Mouse (Mus musculus) lung, adult 2 months (tissue): ENCODE measurements at regions not wholly inside any gene's neighbourhood (a gene's known extent, or its start where the extent isn't known, plus 50 kb on each side); places are given as distances from the start of the nearest gene placed in this dataset.

ENCODE experiments used
- DNase-seq: peaks from one replicate; pipeline ENCODE4 v3.0.0; 2022
- H3K4me1 ChIP-seq: fragments of 200-500 bp; 2 replicates; pipeline ENCODE4 v1.6.1; 2011; ENCODE audit warnings: low read length; ENCODE audit not compliant: control insufficient read depth, insufficient read depth
- H3K4me3 ChIP-seq: fragments of 200-500 bp; replicated peaks from 2 replicates; pipeline ENCODE3; 2011; ENCODE audit warnings: low read depth, mild to moderate bottlenecking, control low read depth, low read length; ENCODE audit errors: extremely low read depth
- CTCF ChIP-seq: fragments of 200-500 bp; IDR thresholded peaks from 2 replicates; pipeline ENCODE4 v1.5.1; 2011; ENCODE audit warnings: mild to moderate bottlenecking, low read length, control low read depth; ENCODE audit not compliant: insufficient read depth
- POLR2A ChIP-seq: fragments of 200-500 bp; IDR thresholded peaks from 2 replicates; pipeline ENCODE4 v1.6.1; 2011; ENCODE audit warnings: low read depth, mild to moderate bottlenecking, control low read depth, low read length, borderline replicate concordance; ENCODE audit errors: extremely low read depth
- WGBS: fragments of 180-500 bp; shearing (Covaris S2); methylation state at CpG from one replicate; pipeline ENCODE4 v1.1.7; 2018; 5-methylcytosine and 5-hydroxymethylcytosine counted together

DNA sequence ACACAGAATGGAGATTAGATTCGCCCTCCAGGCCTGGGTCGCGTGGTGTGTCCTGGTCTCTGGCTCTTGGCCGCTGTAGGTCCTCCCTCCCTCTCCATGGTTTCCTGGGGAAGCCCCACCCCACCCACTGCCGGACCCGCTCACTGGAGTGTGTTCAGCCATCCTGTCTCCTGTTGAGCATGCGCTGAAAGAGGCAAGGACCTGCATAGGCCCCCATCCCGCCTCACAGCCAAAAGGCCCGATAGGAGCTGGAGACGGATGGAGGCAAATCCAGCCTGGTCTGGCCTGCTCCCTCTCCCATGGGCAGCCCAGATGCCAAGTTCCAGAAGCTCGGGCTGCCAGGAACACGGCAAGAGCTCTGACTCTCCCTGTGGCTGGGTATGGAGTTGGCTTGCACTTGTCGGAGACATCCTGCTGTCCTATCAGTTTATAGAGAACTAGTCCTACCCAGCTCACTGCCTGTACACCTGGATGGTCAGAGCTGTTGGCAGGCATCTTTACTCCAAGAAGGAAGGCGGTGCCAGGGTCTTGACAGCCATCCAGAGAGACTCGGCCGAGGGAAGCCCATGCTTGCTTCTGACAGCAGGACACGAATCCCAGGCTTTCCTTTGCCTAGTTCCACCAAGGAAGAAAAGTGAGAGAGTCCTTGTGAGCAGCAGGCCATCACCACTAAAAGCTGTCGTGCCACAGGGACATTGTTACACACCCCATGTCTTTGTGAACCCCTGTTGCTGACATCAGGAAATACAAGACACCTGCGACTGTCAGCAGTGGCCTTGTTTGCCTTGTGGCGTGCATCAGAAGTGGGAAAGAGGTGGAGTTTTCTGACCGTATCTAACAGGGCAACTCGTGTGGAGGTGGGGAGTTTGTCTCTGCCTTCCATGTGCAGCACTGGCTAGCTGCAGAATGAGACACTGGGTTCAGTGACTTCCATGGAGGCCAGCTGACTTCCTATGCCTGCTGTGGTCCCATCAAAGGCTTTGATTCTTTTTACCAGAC lies 228.9 kb upstream of the Prok2 start:
- H3K4me3 ChIP-seq = no peak overlapping the region
- H3K4me1 ChIP-seq = no peaks in the 10 kb centered on the region
- DNase-seq = no peak
- no peak for TF ChIP-seq CTCF
- TF ChIP-seq POLR2A = no peak
- WGBS = 68% methylated on average over 22 of the region's 22 CpGs

DNA sequence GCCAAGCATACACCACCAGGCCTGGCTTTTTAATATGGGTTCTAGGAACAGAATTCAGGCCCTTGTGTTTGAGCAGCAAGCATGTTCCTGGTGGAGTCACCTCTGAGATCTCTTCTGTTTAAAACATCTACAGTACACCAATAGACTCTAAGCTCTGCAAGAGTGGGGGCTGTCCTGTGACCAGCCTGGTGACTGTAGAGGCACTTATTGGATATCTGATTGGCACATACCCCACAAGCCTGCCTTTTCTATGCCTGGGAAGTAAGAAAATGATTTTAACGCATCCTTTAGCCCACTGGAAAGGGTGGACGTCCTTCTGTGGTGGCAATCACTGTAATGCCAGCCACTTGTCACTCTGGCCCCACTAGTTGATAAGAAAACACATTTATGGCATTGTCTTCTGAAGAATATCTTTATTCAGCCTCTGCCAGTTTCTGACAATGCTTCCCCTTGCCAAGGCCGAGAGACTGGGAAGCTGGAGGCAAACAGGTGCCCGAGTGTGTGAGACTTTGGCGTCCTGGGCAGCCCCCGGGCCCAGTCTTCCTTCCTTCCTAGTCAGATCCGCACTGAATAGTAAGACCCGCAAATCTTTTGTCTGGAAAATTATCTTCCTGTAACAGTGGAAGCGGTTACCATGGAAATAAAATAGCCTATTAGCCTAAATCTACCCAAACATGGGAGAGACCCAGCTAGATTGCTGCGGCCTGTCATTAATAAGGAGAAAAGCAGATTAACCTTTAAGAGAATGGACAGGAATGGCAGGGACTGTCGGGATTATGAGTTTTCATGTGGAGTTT lies 228.0 kb upstream of the Prok2 start:
- no peak overlapping the region for H3K4me3 ChIP-seq
- TF ChIP-seq CTCF = no peak
- no peak for TF ChIP-seq POLR2A
- 64% methylated on average over 11 of the region's 11 CpGs for WGBS

DNA sequence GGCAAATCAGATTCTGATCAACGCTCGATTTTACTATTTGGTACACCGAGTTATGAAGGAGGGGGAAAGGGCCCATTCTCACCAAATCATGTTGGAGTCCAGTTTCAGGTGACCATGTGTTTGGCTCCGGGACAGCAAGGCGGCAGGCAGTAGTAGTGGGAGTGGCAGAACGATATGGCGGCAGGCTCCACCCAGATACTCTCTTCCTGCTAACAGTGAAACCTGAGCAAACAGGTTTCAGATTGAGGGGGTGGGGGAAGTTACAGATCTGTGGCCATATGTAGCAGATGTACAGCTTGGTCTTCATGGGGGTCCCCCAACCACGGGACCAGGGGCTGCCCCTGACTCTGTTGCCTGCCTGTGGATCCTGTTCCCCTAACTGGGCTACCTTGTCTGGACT lies 224.6 kb upstream of the Prok2 start:
- 85% methylated on average over 8 of the region's 8 CpGs for WGBS
- no peak overlapping the region for H3K4me3 ChIP-seq
- no peaks in the 10 kb centered on the region; the same call in 1 of the 2 replicates for H3K4me1 ChIP-seq
- no peak for TF ChIP-seq POLR2A
- no peak for TF ChIP-seq CTCF
- no peak for DNase-seq

More for the DNA sequence above, 228.0 kb upstream of the Prok2 start:
- H3K4me1 ChIP-seq = no peaks in the 10 kb centered on the region
- no peak for DNase-seq

DNA sequence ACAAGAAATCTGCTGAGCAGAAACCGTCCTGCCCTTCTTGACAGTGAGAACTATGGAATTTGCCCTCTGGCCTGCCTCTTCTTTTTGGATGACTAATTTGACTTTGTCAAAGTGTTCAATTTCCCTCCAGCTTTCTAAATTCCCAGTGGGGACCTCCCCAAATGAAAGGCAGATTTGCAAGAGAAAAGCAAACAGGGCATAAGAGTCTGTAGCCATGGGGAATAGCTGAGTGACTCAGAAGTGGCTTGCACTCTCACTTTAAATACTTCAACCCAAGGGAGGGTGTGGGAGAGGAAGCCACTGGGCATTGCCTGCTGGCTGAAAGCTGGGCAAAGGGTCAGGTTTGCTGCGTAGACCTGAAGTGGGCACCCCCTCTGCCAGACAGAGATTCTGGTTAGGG lies 220.7 kb upstream of the Prok2 start:
- WGBS = 71% methylated on average over 2 of the region's 2 CpGs
- TF ChIP-seq POLR2A = no peak
- no peak overlapping the region for H3K4me3 ChIP-seq
- no peak for DNase-seq
- no peaks in the 10 kb centered on the region; the same call in 1 of the 2 replicates for H3K4me1 ChIP-seq

DNA sequence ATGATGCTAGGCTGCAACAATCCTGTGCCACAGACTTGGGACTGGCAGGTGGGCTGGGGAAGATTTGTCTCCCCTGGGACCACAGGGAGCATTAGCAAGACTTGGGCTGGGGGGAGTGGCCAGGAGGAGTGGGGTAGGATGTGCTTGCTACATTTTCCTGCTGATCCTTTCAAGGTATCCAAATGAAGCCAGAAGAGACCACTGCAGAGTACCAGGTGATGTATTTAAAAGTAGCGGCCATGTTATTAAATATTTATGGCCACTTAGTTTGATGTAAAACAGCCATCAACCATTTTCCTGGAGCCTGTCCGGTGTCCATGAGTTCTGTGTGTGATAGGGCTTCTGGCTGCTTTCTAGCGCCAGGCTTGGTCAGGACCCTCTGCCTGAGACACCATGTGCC lies 220.3 kb upstream of the Prok2 start:
- Histone ChIP-seq H3K4me1 (no peaks in the 10 kb centered on the region; the same call in 1 of the 2 replicates), H3K4me3 (no peak overlapping the region)
- TF ChIP-seq CTCF = no peak
- TF ChIP-seq POLR2A = no peak
- WGBS = 75% methylated on average over 3 of the region's 3 CpGs
- DNase-seq = no peak

DNA sequence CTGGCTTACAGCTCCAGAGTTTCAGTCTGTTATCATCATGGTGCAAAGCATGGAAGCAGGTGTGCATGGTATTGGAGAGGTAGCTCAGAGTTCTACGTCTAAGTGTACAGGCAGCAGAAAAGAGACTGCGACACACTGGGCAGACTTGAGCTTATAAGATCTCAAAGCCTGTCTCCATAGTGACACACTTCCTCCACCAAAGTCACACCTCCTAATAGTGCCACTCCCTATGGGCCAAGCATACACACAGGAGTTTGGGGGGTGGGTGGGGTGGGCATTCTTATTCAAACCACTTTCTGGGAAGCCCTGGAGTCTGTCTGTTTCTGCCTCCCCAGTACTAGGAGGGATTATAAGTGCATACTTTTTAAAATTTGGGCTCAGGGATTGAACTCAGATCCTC lies 219.5 kb upstream of the Prok2 start:
- no peak overlapping the region for H3K4me3 ChIP-seq
- no peak for DNase-seq
- WGBS = 88% methylated on average over 2 of the region's 2 CpGs
- TF ChIP-seq CTCF (no peak), POLR2A (no peak)
- no peaks in the 10 kb centered on the region; the same call in 1 of the 2 replicates for H3K4me1 ChIP-seq

DNA sequence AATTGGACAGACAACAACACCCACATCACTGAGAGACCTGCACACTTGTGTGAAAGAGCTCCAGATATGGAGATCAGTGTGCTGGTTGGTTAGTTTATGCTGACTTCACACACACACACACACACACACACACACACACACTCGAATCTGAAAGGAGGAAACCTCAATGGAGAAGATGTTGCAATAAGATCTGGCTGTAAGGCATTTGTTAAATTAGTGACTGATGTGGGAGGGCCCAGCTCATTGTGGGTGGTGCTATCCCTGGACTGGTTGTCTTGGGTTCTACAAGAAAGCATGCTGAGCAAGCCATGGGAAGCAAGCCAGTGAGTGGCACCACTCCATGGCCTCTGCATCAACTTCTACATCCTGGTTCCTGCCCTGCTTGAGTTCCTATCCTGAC lies 216.8 kb upstream of the Prok2 start:
- TF ChIP-seq CTCF (no peak), POLR2A (no peak)
- H3K4me3 ChIP-seq = no peak overlapping the region
- 14% methylated on average over 1 of the region's 1 CpGs for WGBS
- no peaks in the 10 kb centered on the region; the same call in 1 of the 2 replicates for H3K4me1 ChIP-seq
- no peak for DNase-seq

DNA sequence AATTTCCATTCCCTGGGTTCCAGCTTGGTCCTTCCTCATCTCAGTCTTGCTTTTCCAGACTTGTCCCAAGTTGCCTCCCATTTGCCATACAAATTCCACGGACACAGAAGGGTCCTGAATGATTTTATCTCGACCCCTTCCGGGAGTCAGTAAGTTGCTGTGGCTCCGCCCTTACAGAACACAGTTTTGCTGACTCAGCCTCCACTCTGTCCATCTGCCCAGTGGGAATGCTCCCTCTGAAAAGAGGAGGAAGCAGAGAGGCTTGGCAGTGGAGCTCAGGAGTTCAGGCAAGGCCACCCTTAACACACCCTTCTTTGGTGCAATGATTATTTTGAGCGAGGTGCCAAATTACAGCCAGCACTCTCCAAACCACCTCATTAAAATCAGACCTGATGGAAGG lies 213.9 kb upstream of the Prok2 start:
- no peak for DNase-seq
- H3K4me1 ChIP-seq = 0 out of 2 replicates have a peak, but pooled peaks cover 5% of the 10 kb centered on the region
- TF ChIP-seq CTCF (no peak), POLR2A (no peak)
- no peak overlapping the region for H3K4me3 ChIP-seq
- WGBS = 42% methylated on average over 5 of the region's 5 CpGs

DNA sequence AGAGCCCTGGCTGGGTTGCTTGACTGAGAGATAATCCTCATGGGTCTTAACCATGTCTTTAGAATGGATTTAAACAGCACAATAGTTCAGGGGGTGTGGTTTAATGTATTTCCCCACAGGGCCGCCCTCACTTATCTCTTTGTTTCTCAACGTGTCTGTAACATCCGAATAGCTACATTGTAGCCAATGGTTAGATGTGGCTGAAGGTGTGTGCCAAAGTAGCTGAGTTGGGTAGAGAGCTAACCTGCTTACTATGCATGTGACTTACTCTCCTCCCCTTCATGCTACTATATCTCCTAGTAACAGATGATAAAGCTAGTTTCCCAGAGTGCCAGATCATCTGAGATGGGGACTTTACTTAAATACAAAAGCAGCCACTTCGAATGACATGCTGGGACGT lies 213.2 kb upstream of the Prok2 start:
- 59% methylated on average over 5 of the region's 5 CpGs for WGBS
- no peak for DNase-seq
- TF ChIP-seq CTCF (no peak), POLR2A (no peak)

More for the DNA sequence above, 213.2 kb upstream of the Prok2 start:
- peaks cover 8% of the 10 kb centered on the region for H3K4me1 ChIP-seq
- H3K4me3 ChIP-seq = no peak overlapping the region
